In the genomic region with DNA sequence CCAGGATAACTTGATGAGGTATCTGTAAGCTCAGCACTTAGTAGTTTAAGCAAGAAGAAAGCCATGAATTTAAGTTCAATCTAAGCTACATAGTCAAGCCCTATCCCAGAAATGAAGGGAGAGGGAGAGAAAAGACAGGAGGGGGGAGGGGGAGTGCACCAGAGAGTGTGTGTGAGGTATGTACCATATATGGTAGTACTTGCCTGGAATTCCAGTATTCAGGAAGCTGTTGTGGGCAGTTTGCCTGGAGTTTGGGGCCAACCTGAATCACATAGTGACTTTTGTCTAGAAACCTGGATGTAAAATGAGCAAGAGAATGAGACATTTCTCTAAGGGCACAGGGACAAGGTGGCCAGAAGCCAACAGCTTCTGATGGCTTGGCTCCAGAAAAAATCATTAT, we compare ENCODE assay signal across 22 mouse cellular contexts. TPM values are rescaled to one million over a fixed set of nuclear protein-coding genes. Genes with fewer than 3 reads are reported as not detected.
DNase-seq lines count a peak whose midpoint lies in the region; ATAC-seq lines count a peak whose summit lies in the region.
"Had no signal": no experiment of that assay in that cellular context is flagged by ENCODE, and none has a peak within 500 bp of the region (broad histone marks: within the 10 kb centered on the region; RNA-seq: fewer than 3 reads in every experiment).

No protein-coding gene starts in this region.

- H3K27ac ChIP-seq in limb, embryonic 13.5 days, result no peak overlapping the region; the same call in 1 of the 2 replicates
- no peak overlapping the region for H3K27ac ChIP-seq in limb, embryonic 10.5 days
- H3K27ac ChIP-seq in embryonic facial prominence, embryonic 10.5 days (replicated peaks), result peak overlapping the region; percentile 19; the same call in 1 of the 2 replicates
- peak overlapping the region; percentile 47; the same call in 1 of the 2 replicates for H3K27ac ChIP-seq in limb, embryonic 15.5 days
- H3K27ac ChIP-seq in heart, embryonic 11.5 days (ENCODE audit: low read depth, low read length), result no peak overlapping the region
- H3K27ac ChIP-seq: forebrain, embryonic 13.5 days; heart, adult 2 months; hindbrain, embryonic 10.5 days; hindbrain, embryonic 14.5 days had no signal

- no peaks in the 10 kb centered on the region for H3K9me3 ChIP-seq in limb, embryonic 13.5 days
- no peaks in the 10 kb centered on the region for H3K9me3 ChIP-seq in limb, embryonic 10.5 days (replicated peaks)
- no peaks in the 10 kb centered on the region for H3K9me3 ChIP-seq in embryonic facial prominence, embryonic 10.5 days
- H3K9me3 ChIP-seq in limb, embryonic 15.5 days, result no peaks in the 10 kb centered on the region
- no peaks in the 10 kb centered on the region for H3K9me3 ChIP-seq in heart, embryonic 11.5 days (replicated peaks; ENCODE audit: control insufficient read depth, low read length)
- H3K9me3 ChIP-seq: embryonic facial prominence, embryonic 12.5 days; forebrain, embryonic 13.5 days; heart, embryonic 12.5 days; hindbrain, embryonic 10.5 days had no signal

- no peaks in the 10 kb centered on the region for H3K27me3 ChIP-seq in limb, embryonic 13.5 days
- H3K27me3 ChIP-seq in limb, embryonic 10.5 days (ENCODE audit: low read depth, poor library complexity, severe bottlenecking), result no peaks in the 10 kb centered on the region
- H3K27me3 ChIP-seq in embryonic facial prominence, embryonic 10.5 days (replicated peaks; ENCODE audit: low read depth, poor library complexity, severe bottlenecking), result no peaks in the 10 kb centered on the region
- H3K27me3 ChIP-seq in limb, embryonic 15.5 days, result no peaks in the 10 kb centered on the region
- no peaks in the 10 kb centered on the region for H3K27me3 ChIP-seq in heart, embryonic 11.5 days (ENCODE audit: control insufficient read depth, insufficient read depth, low read length)
- H3K27me3 ChIP-seq: embryonic facial prominence, embryonic 12.5 days; forebrain, embryonic 13.5 days; heart, embryonic 12.5 days; Patski had no signal

- ATAC-seq in limb, embryonic 13.5 days (ENCODE audit: low FRiP score, low read depth), result peak; percentile 70
- no peak for ATAC-seq in limb, embryonic 15.5 days (ENCODE audit: insufficient number of reproducible peaks, low FRiP score, low TSS enrichment, low read depth)
- ATAC-seq in heart, embryonic 11.5 days (replicated peaks; ENCODE audit: insufficient number of reproducible peaks, low FRiP score, low TSS enrichment), result no peak
- ATAC-seq: activated CD4-positive, CD25-positive, alpha-beta regulatory T cell, adult 4 months; forebrain, embryonic 13.5 days; forebrain, postnatal 0 days; Patski had no signal

- DNase-seq in embryo, embryonic 10.5 days (ENCODE audit: low spot score), result peak; percentile 14
- no peak for DNase-seq in embryo, embryonic 10 days (ENCODE audit: low spot score)
- DNase-seq in limb, embryonic 10.5 days (ENCODE audit: low spot score), result no peak
- no peak for DNase-seq in embryonic facial prominence, embryonic 10.5 days (ENCODE audit: low spot score)
- DNase-seq: adrenal gland, postnatal 25 days; cerebellum, adult 18-20 months; cerebellum, adult 9-11 months; cerebellum, postnatal 36 days; embryo, embryonic 11 days; forebrain, postnatal 0 days; gastrocnemius, postnatal 14 days; heart, adult 2 months had no signal

- H3K4me1 ChIP-seq in limb, embryonic 13.5 days, result peaks cover 28% of the 10 kb centered on the region
- H3K4me1 ChIP-seq in limb, embryonic 10.5 days, result peaks cover 26% of the 10 kb centered on the region
- H3K4me1 ChIP-seq in embryonic facial prominence, embryonic 10.5 days, result peaks cover 32% of the 10 kb centered on the region
- peaks cover 17% of the 10 kb centered on the region for H3K4me1 ChIP-seq in limb, embryonic 15.5 days
- H3K4me1 ChIP-seq in heart, embryonic 11.5 days (ENCODE audit: control insufficient read depth, insufficient read depth, low read length), result 0 out of 2 replicates have a peak, but pooled peaks cover 5% of the 10 kb centered on the region
- H3K4me1 ChIP-seq: forebrain, embryonic 13.5 days had no signal

- no peak overlapping the region for H3K4me3 ChIP-seq in limb, embryonic 13.5 days
- H3K4me3 ChIP-seq in limb, embryonic 10.5 days, result no peak overlapping the region
- H3K4me3 ChIP-seq in embryonic facial prominence, embryonic 10.5 days, result no peak overlapping the region
- H3K4me3 ChIP-seq in limb, embryonic 15.5 days, result no peak overlapping the region
- H3K4me3 ChIP-seq in heart, embryonic 11.5 days (ENCODE audit: low read depth, low read length), result no peak overlapping the region
- H3K4me3 ChIP-seq: embryonic facial prominence, embryonic 12.5 days; forebrain, embryonic 13.5 days; heart, adult 2 months; heart, embryonic 12.5 days; hindbrain, embryonic 10.5 days had no signal

- H3K36me3 ChIP-seq in limb, embryonic 13.5 days, result no peaks in the 10 kb centered on the region
- no peaks in the 10 kb centered on the region for H3K36me3 ChIP-seq in limb, embryonic 10.5 days
- no peaks in the 10 kb centered on the region for H3K36me3 ChIP-seq in embryonic facial prominence, embryonic 10.5 days (replicated peaks)
- H3K36me3 ChIP-seq in limb, embryonic 15.5 days, result no peaks in the 10 kb centered on the region
- H3K36me3 ChIP-seq in heart, embryonic 11.5 days (ENCODE audit: control insufficient read depth, insufficient read depth, low read length), result no peaks in the 10 kb centered on the region
- H3K36me3 ChIP-seq: embryonic facial prominence, embryonic 12.5 days; heart, embryonic 12.5 days; hindbrain, embryonic 10.5 days had no signal

- H3K9ac ChIP-seq in limb, embryonic 13.5 days, result no peak overlapping the region
- no peak overlapping the region for H3K9ac ChIP-seq in limb, embryonic 15.5 days
- H3K9ac ChIP-seq in heart, embryonic 11.5 days (ENCODE audit: low read depth, low read length), result no peak overlapping the region
- H3K9ac ChIP-seq: embryonic facial prominence, embryonic 12.5 days; forebrain, embryonic 13.5 days; forebrain, postnatal 0 days; heart, embryonic 12.5 days; hindbrain, embryonic 14.5 days had no signal

- no peak overlapping the region for H3K4me2 ChIP-seq in limb, embryonic 13.5 days (replicated peaks)
- no peak overlapping the region for H3K4me2 ChIP-seq in limb, embryonic 15.5 days
- H3K4me2 ChIP-seq in heart, embryonic 11.5 days, result no peak overlapping the region
- H3K4me2 ChIP-seq: embryonic facial prominence, embryonic 12.5 days; forebrain, embryonic 13.5 days; heart, embryonic 12.5 days; hindbrain, embryonic 14.5 days had no signal

RNA-seq across cellular contexts. Expression of gene Jmy, which starts 17.6 kb away (rescaled TPM):
- 4.1 and 4.7 TPM in 2 replicates for polyA plus RNA-seq in limb, embryonic 13.5 days (2015; fragmentation: Nextera tagmentation; extraction: Ambion mirVana)
- 4.2 and 5.7 TPM in 2 replicates for polyA plus RNA-seq in limb, embryonic 10.5 days (2016; fragmentation: Nextera tagmentation; extraction: Ambion mirVana)
- polyA plus RNA-seq in embryonic facial prominence, embryonic 10.5 days (2016; fragmentation: Nextera tagmentation; extraction: Ambion mirVana), result 3.8 and 5.2 TPM in 2 replicates
- polyA plus RNA-seq in limb, embryonic 15.5 days (2015; fragmentation: Nextera tagmentation; extraction: Ambion mirVana), result 4.6 and 5.7 TPM in 2 replicates
- polyA plus RNA-seq in heart, embryonic 11.5 days (2014; fragmentation: Nextera tagmentation; extraction: Ambion mirVana), result 3.3 and 5.8 TPM in 2 replicates

Comparison
In these comparisons a context has a peak if more than half of its experiments do, and no peak if none do; other contexts are left out.
1. H3K27ac ChIP-seq: peak in embryonic facial prominence, embryonic 10.5 days (single experiment) and limb, embryonic 15.5 days (single experiment); none in limb, embryonic 13.5 days (single experiment), limb, embryonic 10.5 days (single experiment) and heart, embryonic 11.5 days (single experiment).